Mouse (Mus musculus) liver, embryonic 14.5 days (tissue): Measurements from ENCODE around the gene Erich2.

Source experiments
- CTCF ChIP-seq: IDR thresholded peaks from 2 replicates; pipeline ENCODE4 v1.5.1; 2016; ENCODE audit warnings: antibody characterized with exemption, low read depth, control low read depth
- EP300 ChIP-seq: IDR thresholded peaks from 2 replicates; pipeline ENCODE4 v1.6.1; 2016; ENCODE audit warnings: antibody characterized with exemption, low read depth

DNA sequence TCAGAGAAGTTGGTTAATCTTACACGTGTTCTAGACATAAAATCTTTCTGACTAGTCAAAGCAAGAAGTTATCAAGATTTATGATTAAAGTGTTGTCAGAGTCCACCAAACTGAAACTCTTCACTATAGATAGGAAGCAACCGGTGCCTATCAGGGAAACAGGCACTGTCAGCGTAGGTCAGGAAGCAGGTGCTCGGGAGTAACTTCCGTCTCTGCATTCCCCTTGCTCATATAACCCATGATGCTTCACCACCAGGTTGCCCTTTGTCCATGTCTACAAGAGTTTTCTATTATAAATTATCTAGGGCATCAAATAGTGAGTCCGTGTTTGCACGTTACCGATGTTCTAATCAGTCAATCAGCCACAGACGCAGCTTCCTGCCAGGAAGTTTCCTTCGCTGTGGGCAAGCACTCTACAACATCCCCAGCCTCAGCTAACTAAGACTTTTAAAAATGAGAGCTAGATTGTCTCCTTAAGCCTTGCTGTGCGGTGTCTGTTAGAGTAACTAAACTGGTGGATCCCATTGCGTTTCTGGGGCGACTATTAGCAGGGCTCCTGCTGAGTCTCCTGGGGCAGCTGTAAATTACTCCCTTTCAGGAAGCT lies 10.8 kb upstream of the Erich2 start:
- TF ChIP-seq CTCF, result no peak
- TF ChIP-seq EP300, result no peak
